Mouse (Mus musculus) Muller cell, postnatal 12 days (primary cell): ENCODE results near the gene Cep152.

ENCODE experiments used
- DNase-seq: peaks from one replicate; pipeline ENCODE4 v3.0.0-alpha.2; 2015; ENCODE audit errors: inconsistent ontology term

Gene Cep152

DNA sequence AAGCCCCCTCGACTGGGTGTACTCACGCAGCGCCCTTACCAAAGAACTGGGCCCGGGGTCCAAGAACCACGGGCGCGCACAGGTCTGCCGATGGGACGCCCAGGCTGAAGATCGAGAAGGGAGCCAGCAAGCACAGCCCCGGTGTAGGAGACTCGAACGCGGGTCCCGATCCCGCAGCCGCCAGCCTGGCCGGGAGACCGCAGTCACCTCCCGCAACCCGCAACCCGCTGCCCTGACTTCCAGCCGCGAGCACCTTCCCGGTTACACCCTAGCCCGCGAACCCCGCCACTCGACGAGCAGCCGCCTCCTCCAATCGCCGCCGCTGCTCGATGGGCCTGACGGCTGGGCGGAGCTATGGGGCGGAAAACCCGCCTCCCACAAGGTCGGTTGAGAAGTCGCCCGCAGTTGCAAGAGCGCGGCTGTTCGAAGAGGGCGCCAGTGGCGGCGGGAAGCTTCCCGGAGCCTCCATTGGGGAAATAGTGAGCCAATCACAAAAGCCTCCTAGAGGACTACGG is at the start of gene Cep152:
Gene Cep152 (minus strand): TSS at position 277 of the 515 bp plus-strand sequence.
- peak; percentile 98 for DNase-seq

DNA sequence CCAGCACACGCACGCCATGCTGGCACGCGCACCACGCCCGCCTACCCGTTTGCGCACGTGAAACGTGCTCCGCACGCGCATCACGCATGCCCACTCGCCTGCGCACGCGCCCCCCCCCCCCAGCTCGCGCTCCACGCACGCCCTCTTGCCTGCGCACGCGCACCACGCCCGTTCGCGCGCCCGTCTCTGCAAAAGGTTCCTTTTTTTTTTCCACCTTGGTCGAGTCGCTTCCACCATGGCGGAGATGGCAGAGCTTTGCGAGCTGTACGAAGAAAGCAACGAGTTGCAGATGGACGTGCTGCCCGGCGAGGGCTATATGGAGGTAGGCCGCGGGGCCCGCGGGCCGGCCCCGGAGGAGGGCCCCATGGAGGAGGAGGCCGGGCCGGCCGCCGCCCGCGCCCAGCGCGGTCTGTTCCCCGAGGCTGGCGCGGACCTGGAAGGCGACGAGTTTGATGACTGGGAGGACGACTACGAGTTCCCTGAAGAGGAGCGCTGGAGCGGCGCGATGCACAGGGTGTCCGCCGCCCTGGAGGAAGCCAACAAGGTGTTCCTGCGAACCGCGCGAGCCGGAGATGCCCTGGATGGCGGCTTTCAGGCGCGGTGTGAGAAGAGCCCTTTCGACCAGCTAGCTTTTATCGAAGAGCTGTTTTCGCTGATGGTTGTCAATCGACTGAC is 48.2 kb upstream of the Cep152 start, which contains the start of gene Eid1:
Gene Eid1 (plus strand): TSS at position 139 of the 675 bp plus-strand sequence.
- DNase-seq: peak; percentile 87

DNA sequence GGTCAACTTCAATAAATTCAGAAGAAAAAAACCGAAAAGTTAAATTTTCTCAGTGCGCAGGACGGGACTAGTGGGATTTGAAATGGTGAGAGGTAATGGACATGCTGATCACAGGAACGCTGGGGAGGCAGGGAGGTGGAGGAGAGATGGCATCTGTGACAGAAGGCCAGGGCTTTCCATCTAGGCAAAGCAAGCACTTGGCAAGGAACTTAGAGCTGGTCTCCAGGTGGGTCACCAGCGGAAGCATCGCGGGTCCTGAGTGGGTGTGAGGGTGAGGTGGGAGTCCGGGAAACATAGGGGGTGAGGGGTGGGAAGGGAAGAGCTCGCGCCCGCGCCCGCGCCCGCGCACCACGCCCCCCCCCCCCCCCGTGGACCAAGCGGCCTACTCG is 47.6 kb upstream of the Cep152 start:
- DNase-seq: no peak

DNA sequence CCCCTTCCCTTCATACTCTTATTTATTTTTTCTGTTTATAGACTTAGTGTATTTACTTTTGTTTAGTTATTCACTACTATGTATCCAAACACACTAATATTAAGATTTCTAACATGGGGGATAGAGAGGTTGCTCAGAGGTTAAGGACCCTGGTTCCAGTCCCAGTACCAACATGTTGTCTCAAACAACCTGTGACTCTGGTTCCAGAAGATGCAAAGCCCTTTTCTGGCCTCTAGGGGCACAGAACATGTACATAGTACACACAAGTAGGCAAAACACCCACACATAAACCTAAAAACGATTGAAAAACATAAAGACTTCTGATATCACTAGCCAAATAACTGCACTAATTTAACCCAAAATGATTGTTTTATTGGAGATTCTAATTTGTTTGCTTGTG is 45.9 kb upstream of the Cep152 start:
- DNase-seq: no peak

DNA sequence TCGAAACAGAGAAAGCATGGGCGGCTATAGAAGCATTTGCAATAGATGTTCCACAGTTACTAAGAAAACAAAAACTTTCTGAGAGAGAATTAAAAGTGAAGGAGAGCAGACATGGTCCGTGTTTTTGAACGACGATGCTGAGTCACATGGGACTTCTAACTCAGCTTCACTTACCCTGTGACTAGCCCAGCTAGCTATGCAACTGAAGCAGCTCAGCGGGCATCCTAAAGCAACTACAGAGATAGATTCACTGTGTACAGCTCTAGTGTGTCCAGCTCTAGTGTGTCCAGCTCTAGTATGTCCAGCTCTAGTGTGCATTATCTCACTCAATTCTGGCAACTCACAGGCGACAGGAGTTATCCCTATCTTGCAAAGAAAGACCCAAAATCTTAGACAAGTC is 42.8 kb upstream of the Cep152 start:
- DNase-seq: no peak

DNA sequence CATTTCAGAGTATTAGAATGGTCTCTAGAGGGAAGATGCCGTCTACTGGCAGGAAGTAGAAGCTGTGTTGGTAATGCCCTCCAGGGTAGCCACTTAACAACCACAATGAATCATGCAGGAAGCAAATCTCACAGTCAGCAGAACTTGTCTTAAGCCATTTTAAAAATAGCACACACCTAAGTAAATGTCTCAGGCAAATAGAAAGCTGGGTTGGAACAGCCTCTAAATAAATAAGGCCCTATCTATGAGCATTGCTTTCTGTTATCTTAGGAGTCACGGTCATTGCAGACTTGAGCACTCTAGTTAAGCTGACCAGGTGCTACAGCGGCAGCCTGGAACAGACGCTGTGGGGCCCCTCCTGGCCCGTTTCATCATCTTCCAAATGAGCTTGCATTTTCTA is 42.3 kb upstream of the Cep152 start:
- no peak for DNase-seq

DNA sequence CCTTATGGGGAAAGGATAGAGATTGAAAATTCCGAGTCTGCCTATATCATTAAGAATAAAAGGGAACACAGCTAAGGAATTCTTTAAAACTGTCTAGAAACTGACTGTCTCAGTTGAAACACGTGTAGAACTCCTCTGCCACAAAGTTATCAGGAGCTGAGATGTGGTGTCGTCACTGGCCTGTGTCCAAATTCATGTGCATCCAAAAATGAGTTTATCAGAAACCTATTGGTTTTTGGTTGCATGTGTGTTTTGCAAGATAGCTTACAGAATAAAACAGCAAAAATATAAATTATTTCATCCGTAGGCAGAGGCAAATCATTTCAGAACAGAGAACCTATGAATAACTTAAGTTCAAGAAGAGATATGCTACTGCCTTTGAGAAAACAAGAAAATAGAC is 41.8 kb upstream of the Cep152 start:
- no peak for DNase-seq

DNA sequence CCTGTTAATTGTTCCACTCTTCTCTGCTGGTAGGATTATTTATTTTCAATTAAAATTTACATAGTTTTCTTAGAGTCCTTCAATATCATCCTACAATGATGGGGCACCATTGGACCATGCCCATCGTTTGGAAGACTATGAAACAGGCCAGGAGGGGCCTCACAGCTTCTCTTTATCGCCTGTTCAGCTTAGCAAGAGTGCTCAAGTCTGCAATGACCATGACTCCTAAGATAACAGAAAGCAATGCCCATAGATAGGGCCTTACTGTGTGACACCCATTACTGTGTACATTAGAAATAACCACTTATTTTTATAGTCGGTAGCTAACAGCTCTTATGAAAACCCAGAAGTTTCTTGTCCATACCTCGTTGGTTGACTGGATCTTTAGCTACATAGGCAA is 41.0 kb upstream of the Cep152 start:
- DNase-seq: no peak

DNA sequence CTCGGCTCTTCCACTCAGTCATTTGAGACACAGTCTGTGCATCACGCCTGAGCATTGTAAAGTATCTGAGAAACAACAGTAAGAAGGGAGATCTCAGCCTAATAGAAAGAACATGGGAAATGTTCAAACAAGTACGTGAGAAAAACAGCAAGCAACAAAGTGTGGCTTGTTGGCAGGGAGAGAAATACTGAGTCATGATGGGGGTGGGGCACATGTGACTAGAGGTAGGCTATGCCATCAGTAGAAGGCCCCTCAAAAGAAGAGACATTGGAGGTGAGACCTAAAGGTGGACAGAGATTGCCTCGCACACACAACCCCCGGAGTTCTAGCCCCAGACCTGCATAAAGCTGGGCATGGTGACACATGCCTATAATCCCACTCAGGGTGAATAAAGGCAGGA is 40.3 kb upstream of the Cep152 start:
- no peak for DNase-seq

DNA sequence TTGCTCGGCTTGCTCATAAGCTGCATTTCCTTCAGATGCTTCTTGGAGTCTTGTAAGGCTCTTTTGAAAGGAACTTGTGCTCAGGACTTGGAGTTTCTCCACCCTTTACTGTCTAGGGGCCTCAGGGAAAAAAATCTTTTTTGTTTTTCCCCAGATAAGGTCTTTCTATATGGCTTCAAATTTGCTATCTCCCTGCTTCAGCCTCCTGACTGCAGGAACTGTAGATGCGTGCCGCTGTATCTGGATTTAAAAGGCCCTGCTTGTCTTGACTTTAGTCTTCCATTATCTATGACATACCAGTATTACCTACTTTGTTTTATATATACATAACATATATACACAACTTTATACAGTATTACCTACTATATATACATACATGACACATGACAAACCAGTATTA is 37.6 kb upstream of the Cep152 start:
- DNase-seq: no peak

DNA sequence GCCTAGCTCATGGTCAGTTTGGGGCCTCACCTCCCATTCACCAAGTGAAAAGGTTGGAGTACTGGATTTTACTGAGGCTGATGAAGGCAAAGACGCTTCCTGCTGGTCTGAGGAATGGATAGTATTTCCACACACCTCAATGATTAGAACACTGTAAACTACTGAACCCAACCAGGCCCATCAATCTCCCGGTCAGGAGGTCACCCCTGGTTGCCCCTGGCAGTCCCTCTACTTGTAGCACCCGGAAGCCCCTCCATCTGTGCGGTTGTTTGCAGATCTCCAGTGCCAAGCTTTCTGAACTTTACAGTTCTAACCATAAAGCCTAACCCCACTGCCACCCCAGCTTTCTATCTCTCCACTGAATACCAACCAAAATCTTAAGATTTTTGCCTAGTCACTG is 36.2 kb upstream of the Cep152 start:
- DNase-seq: no peak

DNA sequence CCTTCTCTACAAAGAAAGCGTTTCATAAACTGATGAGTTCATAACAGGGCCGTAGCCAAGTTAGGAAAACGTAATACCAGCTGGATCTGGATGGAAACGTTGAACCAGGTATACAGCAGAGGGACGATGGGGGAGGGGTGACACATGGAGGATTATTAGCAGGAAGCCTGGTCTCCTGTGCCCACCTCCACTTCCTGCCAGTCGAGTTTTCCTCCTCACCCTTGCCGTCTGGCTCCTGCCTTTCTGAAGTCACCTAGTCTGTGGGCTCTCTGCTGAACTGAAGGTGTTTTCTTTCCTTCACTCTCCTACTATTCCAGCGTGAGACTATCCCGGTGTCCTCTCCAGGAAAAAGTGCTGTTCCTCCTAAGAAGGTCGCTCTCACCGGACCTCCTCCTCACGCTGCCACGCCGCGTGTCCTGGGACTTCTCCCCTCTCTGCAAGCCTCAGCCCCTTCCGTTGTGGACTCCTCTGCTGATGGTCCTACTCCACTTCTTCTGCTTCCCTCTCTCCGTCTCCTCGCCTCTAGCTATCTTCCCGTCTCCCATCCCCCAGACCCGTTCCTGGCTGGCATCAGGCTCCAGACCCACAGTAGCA is 35.7 kb upstream of the Cep152 start:
- DNase-seq: no peak

DNA sequence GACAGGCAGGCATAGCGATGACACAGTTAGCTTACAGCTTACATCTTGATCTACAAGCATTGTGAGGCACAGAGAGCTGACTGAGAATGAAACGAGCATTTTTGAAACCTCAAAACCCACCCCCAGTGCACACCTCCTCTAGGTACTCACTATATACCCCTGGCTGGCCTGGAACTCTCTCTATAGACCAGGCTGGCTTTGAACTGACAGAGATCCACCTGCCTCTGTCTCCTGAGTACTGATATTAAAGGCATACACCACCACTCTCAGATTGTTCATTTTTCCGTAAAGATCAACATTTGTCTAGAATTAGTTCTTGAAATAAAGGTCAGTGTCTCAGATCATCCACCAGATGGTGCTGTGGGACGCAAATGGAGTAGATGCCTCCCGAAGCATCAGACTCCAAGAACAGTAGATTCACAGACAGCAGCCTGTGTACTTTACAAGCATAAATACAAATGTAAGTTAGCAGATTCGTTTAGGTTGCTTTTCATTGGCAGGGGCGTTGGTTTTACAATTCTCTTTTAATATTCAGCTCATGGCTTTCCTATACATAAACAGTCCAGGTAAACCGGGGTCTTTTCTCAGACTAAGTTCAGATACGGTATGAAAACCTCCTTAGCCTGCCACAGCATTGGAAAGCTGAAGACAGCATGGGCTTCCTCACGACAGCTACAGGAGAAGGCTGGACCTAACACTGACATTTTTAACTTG is 35.1 kb upstream of the Cep152 start:
- DNase-seq: peak; percentile 47

DNA sequence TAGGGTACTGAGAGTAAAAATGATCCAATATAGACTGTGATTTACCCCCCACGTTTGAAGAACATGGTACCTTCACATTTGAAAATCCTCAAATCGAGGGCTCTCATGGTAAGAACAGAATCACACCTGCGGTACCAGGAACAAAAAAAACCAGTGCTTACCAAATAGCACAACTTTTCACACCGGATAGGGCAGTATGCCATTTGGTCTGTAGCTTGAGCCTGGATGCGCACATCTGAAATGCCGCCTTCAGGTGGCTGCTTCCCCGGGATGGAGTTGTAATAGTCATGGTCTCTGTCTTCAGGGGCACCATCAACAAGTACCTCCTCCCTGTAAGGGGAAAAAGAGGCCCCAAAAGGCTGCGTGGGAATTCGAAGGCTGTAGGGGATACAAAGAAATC is 30.5 kb upstream of the Cep152 start:
- no peak for DNase-seq

DNA sequence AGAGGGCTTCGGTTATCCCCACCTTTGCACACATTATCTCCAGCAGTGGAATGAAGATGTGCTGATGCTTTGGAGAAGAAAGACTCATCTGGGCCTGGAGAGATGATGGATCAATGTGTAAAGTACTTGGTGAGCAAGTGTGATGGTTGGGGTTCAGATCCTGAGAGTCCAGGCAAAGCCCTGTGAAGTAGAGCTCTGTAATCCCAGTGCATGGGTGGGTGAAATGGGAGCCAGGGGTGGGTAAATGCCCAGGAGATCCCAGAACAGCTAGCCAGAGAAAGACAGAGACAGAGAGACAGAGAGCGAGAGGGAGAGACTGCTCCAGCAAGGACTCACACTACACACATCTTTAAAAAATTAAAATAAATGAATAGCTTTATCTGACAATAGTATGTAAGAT is 28.4 kb upstream of the Cep152 start:
- DNase-seq: no peak

DNA sequence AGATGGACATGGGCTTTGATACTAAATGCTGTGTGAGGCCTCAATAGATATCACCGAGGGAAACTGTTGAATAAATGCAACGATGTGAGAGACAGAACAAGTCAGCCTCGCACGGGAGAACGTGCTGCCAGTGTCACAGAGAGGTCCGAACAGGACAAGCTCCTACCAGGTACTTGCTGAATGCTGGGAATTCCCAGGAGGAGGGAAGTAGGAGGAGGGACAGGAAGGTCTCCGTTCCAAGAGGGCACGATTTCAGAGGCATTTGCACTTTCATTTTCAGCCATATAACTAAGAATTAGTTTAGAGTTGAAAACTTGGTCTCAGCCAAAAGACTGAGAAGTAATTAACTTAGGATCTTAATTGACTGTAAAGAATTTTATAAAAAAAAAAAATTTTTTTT is 26.6 kb upstream of the Cep152 start:
- DNase-seq: no peak

DNA sequence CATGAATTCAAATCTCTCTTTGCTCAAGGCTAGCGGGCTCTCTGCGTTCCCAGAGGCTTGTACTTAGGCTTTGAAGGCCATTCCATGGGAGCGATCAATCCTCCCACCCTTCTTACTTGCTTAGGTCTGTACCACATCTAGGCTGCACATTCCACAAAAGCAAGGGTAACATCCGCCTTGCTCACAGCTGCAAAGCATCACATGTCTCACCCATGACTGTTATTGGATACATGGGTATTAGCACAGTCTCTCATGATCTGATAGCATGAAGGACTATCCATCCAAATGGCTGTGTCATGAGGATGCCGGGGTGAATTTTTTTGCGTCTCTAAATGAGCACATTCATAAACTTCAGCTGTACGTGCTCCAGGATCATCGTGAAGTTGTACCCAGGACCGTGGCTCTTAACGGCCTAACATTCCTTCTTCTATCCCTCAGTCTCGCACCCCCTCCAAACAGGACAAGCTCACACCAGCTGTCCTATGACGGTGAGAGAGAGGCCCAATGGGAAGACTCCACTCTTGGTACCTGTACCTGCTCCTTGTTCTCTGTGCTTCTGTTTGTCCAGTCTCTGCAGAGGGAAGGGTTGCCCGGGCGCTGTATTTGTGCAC is 25.9 kb upstream of the Cep152 start:
- no peak for DNase-seq

DNA sequence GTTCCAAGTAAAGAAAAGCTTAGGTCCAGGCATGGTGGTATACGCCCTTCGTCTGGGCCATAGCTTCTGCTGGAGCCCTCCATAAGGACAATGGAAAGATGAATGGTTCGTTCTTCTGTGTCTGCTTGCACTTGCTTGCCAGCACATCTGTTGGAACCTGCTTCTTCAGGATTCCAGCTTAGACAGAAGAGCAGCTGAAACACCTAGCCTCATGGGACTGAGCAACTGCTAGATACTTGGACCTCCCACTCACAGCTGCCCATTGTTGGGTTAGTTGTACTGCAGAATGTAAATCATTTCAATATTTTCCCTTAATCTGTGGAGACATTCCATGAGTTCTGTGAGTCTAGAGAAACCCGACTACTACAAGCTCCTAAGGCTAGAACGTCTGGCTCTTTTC is 25.1 kb upstream of the Cep152 start:
- no peak for DNase-seq

DNA sequence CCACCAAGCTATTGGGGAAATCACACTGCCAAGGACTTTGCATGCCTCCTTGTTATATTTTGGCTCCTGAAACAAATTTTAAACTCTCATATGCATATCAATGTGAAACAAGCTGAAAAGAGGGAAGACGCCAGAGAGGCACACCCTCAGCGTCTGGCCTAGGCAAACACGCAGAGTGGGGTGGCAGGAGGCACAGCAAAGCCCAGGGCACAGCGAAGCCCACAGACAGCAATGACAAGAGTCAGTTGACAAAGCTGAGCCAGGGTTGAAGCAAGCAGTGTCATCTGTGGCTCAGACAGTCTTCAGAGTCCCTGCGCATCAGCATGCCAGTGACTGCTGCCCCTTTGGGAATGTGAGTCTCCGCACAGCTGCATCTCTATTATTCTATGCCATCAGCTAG is 20.0 kb upstream of the Cep152 start:
- DNase-seq: no peak

DNA sequence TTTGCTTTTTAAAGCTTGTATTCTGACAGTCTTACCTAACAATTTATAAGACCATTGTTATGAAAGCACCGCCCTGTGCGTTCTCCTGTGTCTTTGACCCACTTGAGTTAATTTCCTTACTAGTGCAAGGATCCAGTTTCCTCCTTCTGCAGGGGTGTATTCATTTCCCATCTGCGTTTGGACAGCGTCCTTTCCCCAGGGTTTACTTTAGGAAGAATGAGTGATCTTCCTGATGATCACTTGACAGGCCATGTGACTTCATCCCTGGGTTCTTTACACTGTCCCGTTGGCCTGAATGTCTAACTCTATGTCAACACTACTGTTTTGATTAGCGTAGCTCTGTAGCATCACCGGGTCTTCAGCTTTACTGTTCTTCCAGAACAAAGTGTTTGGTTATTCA is 12.4 kb upstream of the Cep152 start:
- no peak for DNase-seq

DNA sequence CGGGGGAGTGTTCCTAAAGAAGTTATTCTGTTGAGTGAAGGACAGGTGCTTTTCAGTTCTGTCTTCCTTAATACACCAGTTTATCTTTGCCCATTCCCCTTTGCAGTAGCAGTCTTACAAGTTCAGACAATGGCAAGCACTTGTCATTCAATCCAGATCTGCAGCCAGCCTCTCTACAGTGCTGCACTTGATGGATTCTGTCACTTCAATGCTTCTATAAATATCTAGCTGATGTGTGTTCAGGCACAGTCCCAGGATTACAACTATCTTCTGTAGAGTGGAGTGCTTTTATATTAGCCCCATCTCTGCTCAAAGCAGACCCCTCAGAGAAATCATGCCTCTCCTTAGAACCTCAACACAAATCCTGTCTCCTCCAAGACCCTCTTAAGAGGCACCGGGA is 5.1 kb upstream of the Cep152 start:
- no peak for DNase-seq

DNA sequence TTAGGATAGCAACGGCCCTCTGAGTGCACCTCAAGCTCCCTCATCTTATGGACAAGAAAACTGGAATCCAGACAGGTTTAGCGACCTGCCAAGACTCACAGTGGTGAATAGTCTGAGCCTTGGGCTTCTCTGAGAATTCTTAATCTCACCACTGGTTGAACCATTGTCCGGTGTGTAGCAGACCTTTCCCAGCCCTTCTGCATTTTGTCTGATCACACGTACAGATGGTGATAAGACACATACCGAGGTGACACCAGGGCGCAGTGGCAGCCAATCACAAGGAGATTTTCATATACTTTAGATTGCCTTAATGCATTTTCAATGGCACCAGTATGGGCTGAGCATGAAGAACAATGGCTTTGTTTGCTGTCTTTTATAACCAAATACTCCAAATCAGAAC is 3.6 kb upstream of the Cep152 start:
- no peak for DNase-seq

DNA sequence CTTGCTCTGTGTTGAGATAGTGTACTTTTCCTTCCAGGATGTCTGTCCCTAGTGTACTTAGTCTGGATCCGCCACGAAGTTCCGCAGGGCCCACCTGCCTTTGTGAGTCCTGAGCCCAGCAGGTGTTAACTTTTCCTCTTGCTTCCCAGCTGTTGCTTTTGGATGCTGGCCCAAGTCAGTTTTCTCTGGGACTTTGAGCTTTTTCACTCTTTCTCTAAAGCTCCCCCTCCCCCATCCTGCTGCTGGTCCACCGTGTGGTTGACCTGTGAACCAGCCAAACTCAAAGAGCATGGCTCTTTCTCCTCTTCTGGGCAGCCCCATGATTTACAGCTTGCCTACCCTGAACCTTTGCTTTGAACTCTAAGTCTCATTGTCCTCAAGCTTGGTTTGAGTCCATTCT is 1.6 kb upstream of the Cep152 start:
- DNase-seq: no peak
